Mouse (Mus musculus): ENCODE results near the gene Rpl19.

- TF ChIP-seq CTCF (IDR thresholded peaks at IDR 0.05; ENCODE audit: low read depth) (no peak), EP300 (IDR thresholded peaks at IDR 0.05; ENCODE audit: low read depth) (no peak)
These were observed 24.0 kb downstream of the Rpl19 start for GRCm38 (mm10) chr11:98050520-98050815.
